Mouse (Mus musculus) embryo, embryonic 10 days (tissue): Measurements from ENCODE around the gene Slc31a1.

Experiments used
- DNase-seq: peaks from one replicate; pipeline ENCODE4 v3.0.0-alpha.2; 2015; ENCODE audit warnings: low spot score

Slc31a1 gene

GRCm38 (mm10) chr4:62364299-62364698, 3.8 kb downstream of the Slc31a1 start:
- DNase-seq: no peak

GRCm38 (mm10) chr4:62366291-62366690, 5.8 kb downstream of the Slc31a1 start:
- DNase-seq: no peak

DNA sequence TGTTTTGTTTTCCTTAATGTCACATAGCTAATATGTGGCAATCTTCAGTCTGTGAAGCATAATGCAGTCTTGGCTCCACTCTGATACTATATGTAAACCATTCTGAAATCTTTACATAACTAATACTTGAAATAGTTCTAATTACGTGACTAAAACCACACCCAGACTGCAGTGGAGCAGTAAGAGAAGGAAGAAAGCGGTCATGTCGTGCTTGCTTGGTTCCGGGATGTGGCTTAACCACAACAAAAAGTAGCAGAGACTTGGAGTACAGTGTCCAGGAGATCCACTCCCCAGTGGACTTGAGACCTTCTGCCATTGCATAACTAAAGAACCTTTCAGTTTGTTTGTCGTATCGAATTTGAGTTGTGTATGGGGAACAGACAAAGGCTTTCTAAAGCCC, 7.1 kb downstream of the Slc31a1 start:
- no peak for DNase-seq

GRCm38 (mm10) chr4:62369091-62369490, 8.6 kb downstream of the Slc31a1 start:
- no peak for DNase-seq

GRCm38 (mm10) chr4:62372410-62372809, 11.9 kb downstream of the Slc31a1 start:
- no peak for DNase-seq

GRCm38 (mm10) chr4:62372818-62373520, 12.4 kb downstream of the Slc31a1 start:
- DNase-seq: no peak

DNA sequence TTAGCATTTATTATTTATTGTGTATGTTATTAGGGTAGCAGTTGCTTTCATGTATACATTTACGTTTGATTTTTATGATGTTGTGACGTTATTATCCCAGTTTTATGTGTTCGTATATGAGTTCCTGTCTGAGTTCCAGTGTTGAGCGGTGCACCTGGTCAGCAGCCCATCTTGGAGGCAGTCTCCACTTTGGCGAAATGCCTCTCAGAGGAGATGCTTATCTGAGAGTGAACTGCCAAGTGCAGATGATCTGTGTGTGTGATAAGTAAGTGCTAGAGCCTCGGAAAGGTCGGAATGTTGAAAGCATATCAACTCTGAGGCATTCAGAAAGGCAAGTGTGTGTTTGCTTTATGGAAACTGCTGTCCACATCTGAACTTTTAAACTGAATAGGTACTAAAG, 13.1 kb downstream of the Slc31a1 start:
- DNase-seq: no peak

GRCm38 (mm10) chr4:62374342-62374741, 13.8 kb downstream of the Slc31a1 start:
- no peak for DNase-seq

GRCm38 (mm10) chr4:62376123-62376522, 15.6 kb downstream of the Slc31a1 start:
- no peak for DNase-seq

- no peak for DNase-seq
These were observed 19.3 kb downstream of the Slc31a1 start for GRCm38 (mm10) chr4:62379724-62380381.

GRCm38 (mm10) chr4:62383207-62383606, 22.7 kb downstream of the Slc31a1 start:
- no peak for DNase-seq

DNA sequence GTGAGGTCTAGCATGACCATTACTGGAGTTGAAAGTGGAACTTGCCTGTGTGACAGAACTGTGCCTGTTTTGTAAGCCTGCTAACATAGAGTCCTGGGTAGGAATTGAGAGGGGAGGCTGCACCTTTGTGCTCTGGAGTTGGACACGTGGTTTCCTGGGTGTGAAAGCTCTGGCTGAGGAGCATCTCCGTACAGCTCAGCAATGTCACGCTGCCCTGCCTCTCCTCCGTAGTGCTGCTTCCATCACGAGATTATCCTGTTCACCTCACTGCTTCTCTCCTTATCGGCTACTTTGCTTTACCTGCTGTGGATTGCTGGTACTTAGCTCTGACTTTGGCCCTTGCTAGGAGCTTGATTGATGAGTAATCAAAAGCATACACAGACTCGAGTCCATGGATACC, 23.2 kb downstream of the Slc31a1 start:
- no peak for DNase-seq

GRCm38 (mm10) chr4:62384159-62384558, 23.6 kb downstream of the Slc31a1 start:
- DNase-seq: no peak

- no peak for DNase-seq
These were observed 24.9 kb downstream of the Slc31a1 start for GRCm38 (mm10) chr4:62385439-62385838.

- no peak for DNase-seq
These were observed 29.3 kb downstream of the Slc31a1 start for GRCm38 (mm10) chr4:62389592-62390512.

DNA sequence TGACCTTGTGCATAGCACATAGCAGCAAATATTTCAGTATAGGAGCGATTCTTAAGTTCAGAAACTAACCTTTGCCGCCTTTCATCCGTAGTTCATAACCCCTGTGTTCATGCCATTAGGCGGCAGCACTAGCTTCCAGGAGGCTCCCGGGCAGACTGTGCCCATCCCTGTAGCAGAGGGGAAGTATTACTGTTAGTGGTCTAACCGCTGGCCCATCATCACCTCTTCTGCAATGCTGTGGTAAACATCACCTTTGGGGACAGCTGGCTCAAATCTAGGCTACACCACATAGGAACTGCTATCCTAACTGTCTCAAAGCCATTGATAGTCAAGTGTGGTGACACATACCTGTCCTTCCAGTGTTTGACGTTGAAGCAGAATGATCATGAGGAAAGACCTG, 31.4 kb downstream of the Slc31a1 start:
- DNase-seq: no peak

- peak; percentile 15 for DNase-seq
These were observed 32.9 kb downstream of the Slc31a1 start for GRCm38 (mm10) chr4:62393459-62393858.

- no peak for DNase-seq
These were observed 35.3 kb downstream of the Slc31a1 start for GRCm38 (mm10) chr4:62395806-62396205.

GRCm38 (mm10) chr4:62397616-62398365, 37.3 kb downstream of the Slc31a1 start:
- no peak for DNase-seq

DNA sequence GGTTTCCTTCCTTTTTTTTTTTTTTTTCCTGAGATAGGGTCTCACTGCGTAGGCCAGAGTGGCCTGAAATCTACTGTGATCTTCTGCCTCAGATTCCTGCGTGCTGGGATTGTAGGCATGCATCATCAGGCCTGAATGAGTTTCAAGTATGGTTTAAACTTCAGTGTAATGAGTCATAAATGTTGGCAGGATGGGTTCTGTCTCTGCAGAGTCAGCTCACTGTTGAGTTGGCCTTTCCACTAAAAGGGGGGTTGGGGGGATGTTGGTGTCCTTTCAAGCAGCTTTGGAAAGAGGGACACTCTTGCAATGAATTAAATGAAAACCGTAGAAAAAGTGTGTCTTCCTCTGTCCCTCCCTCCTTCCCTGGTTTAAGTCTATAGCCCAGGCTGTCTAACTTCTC, 38.4 kb downstream of the Slc31a1 start:
- DNase-seq: no peak

DNA sequence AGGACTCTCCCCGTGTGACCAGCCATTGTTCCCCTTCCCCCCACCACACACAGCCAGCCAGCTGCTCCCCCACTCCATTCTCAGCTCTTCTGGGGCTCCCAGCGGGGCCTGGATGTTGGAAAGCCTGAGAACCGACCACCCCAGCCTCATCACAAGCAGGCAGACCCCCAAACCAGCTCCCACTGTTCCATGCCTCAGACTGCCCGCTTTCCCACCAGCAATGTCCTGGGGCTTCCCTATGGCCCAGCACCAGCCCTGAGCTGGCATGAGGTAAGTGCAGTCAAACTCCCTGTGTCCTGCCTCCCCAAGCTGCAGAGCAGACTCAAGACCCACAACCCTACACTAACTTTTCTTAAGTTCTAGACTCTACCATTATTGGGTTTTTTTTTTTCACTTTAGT, 45.6 kb downstream of the Slc31a1 start:
- DNase-seq: no peak
